Mouse (Mus musculus) lung, embryonic 14.5 days (tissue): ENCODE measurements at regions not wholly inside any gene's neighbourhood (a gene's known extent, or its start where the extent isn't known, plus 50 kb on each side); places are given as distances from the start of the nearest gene placed in this dataset.

Source experiments
- ATAC-seq: fragments of 200-750 bp; cut with Nextera tagmentation; 2 replicates; pipeline ENCODE4 v1.8.0; 2017; ENCODE audit warnings: mild to moderate bottlenecking, moderate TSS enrichment, moderate library complexity; ENCODE audit not compliant: insufficient read depth
- DNase-seq: peaks from one replicate; pipeline ENCODE4 v3.0.0-alpha.2; 2015
- H3K27ac ChIP-seq: fragments of 300-500 bp; sonication (generic); 2 replicates; pipeline ENCODE4 v1.5.1; 2014; ENCODE audit warnings: low read depth, mild to moderate bottlenecking, moderate library complexity
- H3K27me3 ChIP-seq: fragments of 300-500 bp; sonication (generic); 2 replicates; pipeline ENCODE4 v1.6.1; 2014; ENCODE audit warnings: low read length, control low read depth; ENCODE audit not compliant: insufficient read depth
- H3K36me3 ChIP-seq: fragments of 300-500 bp; sonication (generic); 2 replicates; pipeline ENCODE4 v1.6.1; 2014; ENCODE audit warnings: control low read depth; ENCODE audit not compliant: insufficient read depth
- H3K4me1 ChIP-seq: fragments of 300-500 bp; sonication (generic); 2 replicates; pipeline ENCODE4 v1.6.1; 2014; ENCODE audit warnings: antibody characterized with exemption, control low read depth; ENCODE audit not compliant: insufficient read depth
- H3K4me2 ChIP-seq: fragments of 300-500 bp; sonication (generic); 2 replicates; pipeline ENCODE4 v1.6.1; 2014; ENCODE audit warnings: mild to moderate bottlenecking
- H3K4me3 ChIP-seq: fragments of 300-500 bp; sonication (generic); 2 replicates; pipeline ENCODE4 v1.5.1; 2014; ENCODE audit warnings: low read depth, low read length
- H3K9ac ChIP-seq: fragments of 300-500 bp; sonication (generic); 2 replicates; pipeline ENCODE4 v1.6.1; 2014
- H3K9me3 ChIP-seq: fragments of 300-500 bp; sonication (generic); 2 replicates; pipeline ENCODE4 v1.6.1; 2016; ENCODE audit warnings: low read depth, low read length, control low read depth
- CTCF ChIP-seq: IDR thresholded peaks from 2 replicates; pipeline ENCODE4 v1.5.1; 2016; ENCODE audit warnings: antibody characterized with exemption, low read depth
- WGBS: fragments of 180-500 bp; shearing (Covaris S2); extraction: QIAGEN DNeasy Blood & Tissue Kit; methylation state at CpG from one replicate; pipeline ENCODE4 v1.1.7; 2014; 5-methylcytosine and 5-hydroxymethylcytosine counted together

GRCm38 (mm10) chr15:93053471-93053870 lies 221.5 kb downstream of the Gxylt1 start:
- H3K27ac ChIP-seq = no peak overlapping the region
- ATAC-seq = no peak
- no peaks in the 10 kb centered on the region for H3K27me3 ChIP-seq
- no peak for TF ChIP-seq CTCF
- 76% methylated on average over 3 of the region's 3 CpGs for WGBS
- no peaks in the 10 kb centered on the region for H3K9me3 ChIP-seq
- H3K9ac ChIP-seq = no peak overlapping the region
- no peaks in the 10 kb centered on the region for H3K36me3 ChIP-seq
- no peak for DNase-seq
- H3K4me1 ChIP-seq = no peaks in the 10 kb centered on the region
- no peak overlapping the region for H3K4me2 ChIP-seq
- no peak overlapping the region for H3K4me3 ChIP-seq

- H3K36me3 ChIP-seq = no peaks in the 10 kb centered on the region
- no peak overlapping the region for H3K9ac ChIP-seq
- no peaks in the 10 kb centered on the region for H3K9me3 ChIP-seq
- no peak overlapping the region for H3K4me3 ChIP-seq
- TF ChIP-seq CTCF = no peak
- no peak overlapping the region for H3K4me2 ChIP-seq
- no peak overlapping the region for H3K27ac ChIP-seq
- DNase-seq (peak; percentile 7), ATAC-seq (no peak)
- WGBS = 35% methylated on average over 6 of the region's 6 CpGs
- no peaks in the 10 kb centered on the region for H3K27me3 ChIP-seq
- no peaks in the 10 kb centered on the region for H3K4me1 ChIP-seq
Observed at GRCm38 (mm10) chr15:93027185-93027584, 247.8 kb downstream of the Gxylt1 start.

GRCm38 (mm10) chr15:93026456-93027078 lies 248.4 kb downstream of the Gxylt1 start:
- Histone ChIP-seq H3K4me1 (no peaks in the 10 kb centered on the region), H3K36me3 (no peaks in the 10 kb centered on the region), H3K9me3 (no peaks in the 10 kb centered on the region), H3K4me2 (no peak overlapping the region), H3K4me3 (no peak overlapping the region), H3K27ac (no peak overlapping the region), H3K27me3 (no peaks in the 10 kb centered on the region), H3K9ac (no peak overlapping the region)
- DNase-seq (no peak), ATAC-seq (no peak)
- TF ChIP-seq CTCF = no peak
- 61% methylated on average over 11 of the region's 11 CpGs for WGBS

GRCm38 (mm10) chr15:93025791-93026190 lies 249.2 kb downstream of the Gxylt1 start:
- no peak overlapping the region for H3K4me3 ChIP-seq
- no peak overlapping the region for H3K9ac ChIP-seq
- H3K4me2 ChIP-seq = no peak overlapping the region
- 62% methylated on average over 9 of the region's 9 CpGs for WGBS
- H3K4me1 ChIP-seq = no peaks in the 10 kb centered on the region
- H3K27ac ChIP-seq = no peak overlapping the region
- ATAC-seq = no peak
- no peaks in the 10 kb centered on the region for H3K27me3 ChIP-seq
- no peaks in the 10 kb centered on the region for H3K36me3 ChIP-seq
- TF ChIP-seq CTCF = no peak
- DNase-seq = no peak
- H3K9me3 ChIP-seq = no peaks in the 10 kb centered on the region

- Histone ChIP-seq H3K9ac (no peak overlapping the region), H3K27ac (no peak overlapping the region), H3K4me3 (no peak overlapping the region), H3K9me3 (no peaks in the 10 kb centered on the region), H3K4me1 (no peaks in the 10 kb centered on the region), H3K36me3 (no peaks in the 10 kb centered on the region), H3K27me3 (no peaks in the 10 kb centered on the region), H3K4me2 (no peak overlapping the region)
- ATAC-seq (no peak), DNase-seq (no peak)
- WGBS = 36% methylated on average over 6 of the region's 6 CpGs
- no peak for TF ChIP-seq CTCF
Observed at GRCm38 (mm10) chr15:93024171-93024570, 250.8 kb downstream of the Gxylt1 start.

- 63% methylated on average over 5 of the region's 5 CpGs for WGBS
- DNase-seq (peak; percentile 22), ATAC-seq (no peak)
- TF ChIP-seq CTCF = no peak
- H3K27ac ChIP-seq = no peak overlapping the region
- H3K9me3 ChIP-seq = no peaks in the 10 kb centered on the region
- H3K27me3 ChIP-seq = no peaks in the 10 kb centered on the region
- H3K9ac ChIP-seq = no peak overlapping the region
- no peaks in the 10 kb centered on the region for H3K36me3 ChIP-seq
- H3K4me2 ChIP-seq = no peak overlapping the region
- H3K4me3 ChIP-seq = no peak overlapping the region
- H3K4me1 ChIP-seq = no peaks in the 10 kb centered on the region
Observed at GRCm38 (mm10) chr15:93011166-93011565, 263.8 kb downstream of the Gxylt1 start.

GRCm38 (mm10) chr15:93010629-93011028 lies 264.4 kb downstream of the Gxylt1 start:
- H3K4me1 ChIP-seq = no peaks in the 10 kb centered on the region
- H3K27ac ChIP-seq = no peak overlapping the region
- ATAC-seq (no peak), DNase-seq (no peak)
- no peaks in the 10 kb centered on the region for H3K36me3 ChIP-seq
- TF ChIP-seq CTCF = no peak
- H3K9ac ChIP-seq = no peak overlapping the region
- WGBS = 21% methylated on average over 2 of the region's 2 CpGs
- H3K9me3 ChIP-seq = no peaks in the 10 kb centered on the region
- no peak overlapping the region for H3K4me3 ChIP-seq
- no peaks in the 10 kb centered on the region for H3K27me3 ChIP-seq
- no peak overlapping the region for H3K4me2 ChIP-seq
